Mouse (Mus musculus) liver, embryonic 14.5 days (tissue): Measurements from ENCODE around the gene Kcnj3. TPM values are rescaled to one million over a fixed set of nuclear protein-coding genes. Genes with fewer than 3 reads are reported as not detected.

Source experiments
- ATAC-seq: fragments of 200-750 bp; cut with Nextera tagmentation; 2 replicates; pipeline ENCODE4 v1.8.0; 2017; ENCODE audit warnings: moderate number of reproducible peaks, mild to moderate bottlenecking, moderate library complexity; ENCODE audit not compliant: insufficient read depth
- DNase-seq, 3 experiments: peaks; one replicate each; pipeline ENCODE4 v3.0.0-alpha.2; 2012 to 2013; ENCODE audit warnings: low read depth in 3 of 3, low spot score in 3 of 3
- H3K27ac ChIP-seq: fragments of 300-500 bp; sonication (generic); 2 replicates; pipeline ENCODE4 v1.5.1; 2014; ENCODE audit warnings: moderate library complexity, mild to moderate bottlenecking, control low read depth, inconsistent platforms
- H3K27me3 ChIP-seq: fragments of 300-500 bp; sonication (generic); 2 replicates; pipeline ENCODE4 v1.6.1; 2014; ENCODE audit warnings: mild to moderate bottlenecking, low read length, moderate library complexity; ENCODE audit not compliant: control insufficient read depth, insufficient read depth
- H3K36me3 ChIP-seq: fragments of 300-500 bp; sonication (generic); replicated peaks from 2 replicates; pipeline ENCODE4 v1.6.1; 2014; ENCODE audit warnings: low read depth; ENCODE audit not compliant: control insufficient read depth, insufficient read depth
- H3K4me1 ChIP-seq, 2 experiments: fragments of 200-500 bp in 1 of 2; fragments of 300-500 bp in 1 of 2; sonication (generic) in 1 of 2; replicated peaks; 2 replicates each; pipeline ENCODE4 v1.6.1; 2012 to 2014; ENCODE audit warnings: antibody characterized with exemption in 1 of 2, inconsistent platforms in 1 of 2, low read length in 1 of 2; ENCODE audit not compliant: control insufficient read depth in 2 of 2, insufficient read depth in 2 of 2
- H3K4me2 ChIP-seq: fragments of 300-500 bp; sonication (generic); 2 replicates; pipeline ENCODE4 v1.6.1; 2014; ENCODE audit warnings: low read depth, mild to moderate bottlenecking, control low read depth, moderate library complexity
- H3K4me3 ChIP-seq, 2 experiments: fragments of 200-500 bp in 1 of 2; fragments of 300-500 bp in 1 of 2; sonication (generic) in 1 of 2; 2 replicates each; pipeline ENCODE4 v1.5.1; 2012 to 2014; ENCODE audit warnings: low read depth in 2 of 2, low read length in 2 of 2, mild to moderate bottlenecking in 2 of 2, control low read depth in 1 of 2, inconsistent platforms in 1 of 2, moderate library complexity in 1 of 2; ENCODE audit not compliant: insufficient read depth in 1 of 2
- H3K9ac ChIP-seq: fragments of 300-500 bp; sonication (generic); replicated peaks from 2 replicates; pipeline ENCODE4 v1.6.1; 2014; ENCODE audit warnings: mild to moderate bottlenecking, control low read depth, moderate library complexity
- H3K9me3 ChIP-seq: fragments of 300-500 bp; sonication (generic); 2 replicates; pipeline ENCODE4 v1.6.1; 2016; ENCODE audit warnings: low read length, mixed read lengths; ENCODE audit not compliant: control insufficient read depth
- CTCF ChIP-seq: IDR thresholded peaks from 2 replicates; pipeline ENCODE4 v1.5.1; 2016; ENCODE audit warnings: antibody characterized with exemption, low read depth, control low read depth
- EP300 ChIP-seq: IDR thresholded peaks from 2 replicates; pipeline ENCODE4 v1.6.1; 2016; ENCODE audit warnings: antibody characterized with exemption, low read depth
- WGBS: fragments of 180-500 bp; shearing (Covaris S2); extraction: QIAGEN DNeasy Blood & Tissue Kit; methylation state at CpG from one replicate; pipeline ENCODE4 v1.1.7; 2014; ENCODE audit not compliant: insufficient replicate concordance; 5-methylcytosine and 5-hydroxymethylcytosine counted together
- polyA plus RNA-seq, 2 experiments: library from polyadenylated mRNA; depleted of rRNA in 1 of 2; stranded (reverse) in 1 of 2; unstranded in 1 of 2; fragments of >200 nt; fragmentation: Nextera tagmentation in 1 of 2; extraction: Ambion mirVana in 1 of 2; gene quantifications; 2 replicates each; pipeline versions ENCODE4 v1.2.1 to v1.2.3; 2012 to 2014

The Kcnj3 gene
- polyA plus RNA-seq, 2 experiments = 0.02 TPM; not detected in 1

DNA sequence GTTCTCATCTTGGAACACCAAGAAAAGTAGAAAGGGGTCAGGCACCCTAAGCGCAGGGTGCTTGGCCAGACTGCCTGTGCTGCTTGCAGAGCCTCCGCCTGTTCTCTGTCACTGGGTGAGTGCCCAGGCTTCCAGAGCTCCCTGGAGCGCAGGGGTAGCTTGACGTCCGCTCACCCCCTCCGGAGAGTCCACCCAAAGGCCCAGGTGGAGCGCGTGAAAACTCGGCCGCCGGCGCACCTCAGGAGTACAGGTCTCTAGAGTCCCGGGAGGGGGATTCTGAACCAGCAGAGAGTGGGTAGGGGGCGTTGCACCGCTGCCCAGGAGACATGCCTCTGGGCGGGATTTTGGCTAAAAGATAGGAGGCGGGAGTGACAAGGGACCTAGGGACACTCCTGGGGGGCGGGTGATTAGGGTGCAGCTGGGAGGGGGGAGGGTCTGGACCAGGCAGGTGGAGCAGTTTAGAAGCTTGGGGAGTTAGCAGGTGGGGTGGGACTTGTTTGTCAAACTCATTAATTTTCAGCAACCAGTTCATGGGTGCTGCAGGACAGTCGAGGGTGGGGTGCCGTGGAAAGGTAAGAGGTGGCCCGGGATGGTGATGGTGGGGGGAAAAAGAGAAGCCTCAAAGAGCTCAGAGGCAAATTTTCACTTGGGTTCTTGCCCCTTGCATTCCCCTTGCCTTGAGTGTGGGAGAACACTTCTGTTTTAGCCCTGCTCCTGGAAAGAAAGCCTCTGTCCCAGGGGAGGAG, 664 bp downstream of the Kcnj3 start:
- DNase-seq (no peak), ATAC-seq (no peak)
- H3K27ac ChIP-seq = no peak overlapping the region
- no peak overlapping the region for H3K4me2 ChIP-seq
- H3K4me1 ChIP-seq = no peaks in the 10 kb centered on the region
- H3K9me3 ChIP-seq = no peaks in the 10 kb centered on the region
- H3K27me3 ChIP-seq = peaks cover 7% of the 10 kb centered on the region
- no peak overlapping the region for H3K9ac ChIP-seq
- WGBS = 3% methylated on average over 21 of the region's 21 CpGs
- TF ChIP-seq EP300 (no peak), CTCF (no peak)
- H3K4me3 ChIP-seq = no peak overlapping the region
- no peaks in the 10 kb centered on the region for H3K36me3 ChIP-seq

DNA sequence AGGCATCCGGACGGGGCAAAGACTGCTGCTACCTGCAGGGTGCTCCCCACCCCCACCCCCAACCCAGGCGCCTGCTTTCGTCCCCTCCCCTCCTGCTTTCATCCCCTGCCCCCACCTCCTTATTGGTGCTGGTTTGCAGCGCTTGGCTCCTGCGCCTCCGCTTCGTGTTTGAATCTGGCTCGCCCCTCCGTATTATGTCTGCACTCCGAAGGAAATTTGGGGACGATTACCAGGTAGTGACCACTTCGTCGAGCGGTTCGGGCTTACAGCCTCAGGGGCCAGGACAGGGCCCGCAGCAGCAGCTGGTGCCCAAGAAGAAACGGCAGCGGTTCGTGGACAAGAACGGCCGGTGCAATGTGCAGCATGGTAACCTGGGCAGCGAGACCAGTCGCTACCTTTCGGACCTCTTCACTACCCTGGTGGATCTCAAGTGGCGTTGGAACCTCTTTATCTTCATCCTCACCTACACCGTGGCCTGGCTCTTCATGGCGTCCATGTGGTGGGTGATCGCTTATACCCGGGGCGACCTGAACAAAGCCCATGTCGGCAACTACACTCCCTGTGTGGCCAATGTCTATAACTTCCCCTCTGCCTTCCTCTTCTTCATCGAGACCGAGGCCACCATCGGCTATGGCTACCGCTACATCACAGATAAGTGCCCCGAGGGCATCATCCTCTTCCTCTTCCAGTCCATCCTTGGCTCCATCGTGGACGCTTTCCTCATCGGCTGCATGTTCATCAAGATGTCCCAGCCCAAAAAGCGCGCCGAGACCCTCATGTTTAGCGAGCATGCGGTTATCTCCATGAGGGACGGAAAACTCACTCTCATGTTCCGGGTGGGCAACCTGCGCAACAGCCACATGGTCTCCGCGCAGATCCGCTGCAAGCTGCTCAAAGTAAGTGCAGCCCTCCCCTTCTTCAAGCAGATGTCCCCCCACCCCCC, 1.5 kb downstream of the Kcnj3 start:
- H3K27me3 ChIP-seq = peaks cover 7% of the 10 kb centered on the region
- WGBS = 2% methylated on average over 51 of the region's 51 CpGs
- H3K27ac ChIP-seq = no peak overlapping the region
- TF ChIP-seq CTCF = no peak
- no peak for TF ChIP-seq EP300
- H3K9me3 ChIP-seq = no peaks in the 10 kb centered on the region
- no peak for ATAC-seq
- H3K9ac ChIP-seq = no peak overlapping the region
- no peaks in the 10 kb centered on the region for H3K4me1 ChIP-seq
- H3K36me3 ChIP-seq = no peaks in the 10 kb centered on the region
- peak overlapping the region in 1 of 2 experiments; percentile 6; a peak in 1 of 4 replicates for H3K4me3 ChIP-seq
- peak overlapping the region; percentile 28; the same call in 1 of the 2 replicates for H3K4me2 ChIP-seq
- DNase-seq = no peak

GRCm38 (mm10) chr2:55437977-55438376, 2.2 kb downstream of the Kcnj3 start:
- H3K9me3 ChIP-seq = no peaks in the 10 kb centered on the region
- H3K4me2 ChIP-seq = no peak overlapping the region
- no peak for DNase-seq

DNA sequence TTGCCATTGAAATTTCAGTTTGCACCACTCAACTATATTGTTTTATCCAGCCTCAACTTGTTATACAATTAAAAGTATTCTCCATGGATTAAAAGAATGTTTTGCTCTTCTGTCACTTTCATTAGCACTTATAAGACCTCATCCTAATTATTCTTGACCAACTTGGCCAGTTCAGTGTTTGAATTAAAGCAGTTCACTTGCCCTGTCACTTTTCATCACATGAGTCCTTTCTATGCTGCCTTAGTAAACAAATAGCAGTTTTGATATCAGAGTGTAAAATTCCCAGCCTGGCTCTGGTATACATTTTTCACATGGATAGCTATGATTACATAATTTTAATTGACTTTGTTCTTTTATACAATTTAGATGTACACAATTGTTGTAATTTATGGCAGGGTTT, 3.4 kb downstream of the Kcnj3 start:
- Histone ChIP-seq H3K36me3 (no peaks in the 10 kb centered on the region), H3K27ac (no peak overlapping the region), H3K4me3 (no peak overlapping the region), H3K9ac (no peak overlapping the region), H3K4me1 (no peaks in the 10 kb centered on the region), H3K4me2 (no peak overlapping the region), H3K9me3 (no peaks in the 10 kb centered on the region), H3K27me3 (peaks cover 7% of the 10 kb centered on the region)
- TF ChIP-seq CTCF (no peak), EP300 (no peak)
- no peak for ATAC-seq
- no peak for DNase-seq

More at GRCm38 (mm10) chr2:55437977-55438376, 2.2 kb downstream of the Kcnj3 start:
- Histone ChIP-seq H3K27ac (no peak overlapping the region), H3K36me3 (no peaks in the 10 kb centered on the region), H3K9ac (no peak overlapping the region), H3K4me1 (no peaks in the 10 kb centered on the region), H3K27me3 (peaks cover 7% of the 10 kb centered on the region), H3K4me3 (no peak overlapping the region)
- TF ChIP-seq CTCF (no peak), EP300 (no peak)
- WGBS = 29% methylated on average over 1 of the region's 1 CpGs
- ATAC-seq = no peak

- Histone ChIP-seq H3K9me3 (no peaks in the 10 kb centered on the region), H3K27ac (no peak overlapping the region), H3K9ac (no peak overlapping the region), H3K36me3 (no peaks in the 10 kb centered on the region), H3K4me2 (no peak overlapping the region), H3K4me3 (no peak overlapping the region), H3K4me1 (no peaks in the 10 kb centered on the region), H3K27me3 (no peaks in the 10 kb centered on the region; the same call in 1 of the 2 replicates)
- DNase-seq (no peak), ATAC-seq (no peak)
- TF ChIP-seq CTCF = no peak
- no peak for TF ChIP-seq EP300
- 61% methylated on average over 2 of the region's 2 CpGs for WGBS
Observed at GRCm38 (mm10) chr2:55442006-55442405, 6.2 kb downstream of the Kcnj3 start.
